Mouse (Mus musculus) ES-Bruce4 (cell line): ENCODE measurements around the gene Eif3m. TPM values are rescaled to one million over a fixed set of nuclear protein-coding genes. Genes with fewer than 3 reads are reported as not detected.

Source experiments
- H3K27ac ChIP-seq: 2 replicates; pipeline ENCODE4 v1.5.1; 2012; ENCODE audit warnings: low read length, inconsistent platforms; ENCODE audit not compliant: insufficient read depth
- H3K27me3 ChIP-seq: 2 replicates; pipeline ENCODE4 v1.6.1; 2012; ENCODE audit warnings: mild to moderate bottlenecking, low read length, inconsistent platforms; ENCODE audit not compliant: control insufficient read depth, poor library complexity, insufficient read depth, severe bottlenecking
- H3K36me3 ChIP-seq: 2 replicates; pipeline ENCODE4 v1.6.1; 2012; ENCODE audit warnings: inconsistent platforms, mild to moderate bottlenecking, low read length, moderate library complexity; ENCODE audit not compliant: control insufficient read depth, poor library complexity, insufficient read depth, severe bottlenecking
- H3K4me1 ChIP-seq: one replicate; pipeline ENCODE4 v1.8.1; 2011; ENCODE audit warnings: low read length; ENCODE audit not compliant: control insufficient read depth, insufficient read depth
- H3K4me3 ChIP-seq: 2 replicates; pipeline ENCODE4 v1.5.1; 2011; ENCODE audit warnings: low read depth, mild to moderate bottlenecking, low read length
- H3K9ac ChIP-seq: 2 replicates; pipeline ENCODE4 v1.6.1; 2012; ENCODE audit warnings: low read depth, mild to moderate bottlenecking, inconsistent platforms; ENCODE audit not compliant: poor library complexity, severe bottlenecking
- H3K9me3 ChIP-seq: replicated peaks from 2 replicates; pipeline ENCODE4 v1.6.1; 2012; ENCODE audit warnings: mild to moderate bottlenecking, low read length, inconsistent platforms; ENCODE audit not compliant: control insufficient read depth, poor library complexity, insufficient read depth, severe bottlenecking
- CTCF ChIP-seq: IDR thresholded peaks from one replicate; pipeline ENCODE4 v1.8.1; 2011; ENCODE audit warnings: low read depth, low read length
- EP300 ChIP-seq: IDR thresholded peaks from 2 replicates; pipeline ENCODE4 v1.6.1; 2011; ENCODE audit warnings: low read depth, low read length; ENCODE audit not compliant: insufficient read depth
- POLR2A ChIP-seq: IDR thresholded peaks from one replicate; pipeline ENCODE4 v1.8.1; 2011; ENCODE audit warnings: low read length; ENCODE audit not compliant: insufficient read depth
- polyA plus RNA-seq: library from polyadenylated mRNA; stranded (reverse); fragments of >200 nt; gene quantifications from 2 replicates; pipeline ENCODE4 v1.2.4, GENCODE M21; 2011; ENCODE audit warnings: low read depth; ENCODE audit not compliant: missing spikeins, insufficient read depth, insufficient read length

Gene Eif3m
- polyA plus RNA-seq, 1 experiment, result 367 TPM

DNA sequence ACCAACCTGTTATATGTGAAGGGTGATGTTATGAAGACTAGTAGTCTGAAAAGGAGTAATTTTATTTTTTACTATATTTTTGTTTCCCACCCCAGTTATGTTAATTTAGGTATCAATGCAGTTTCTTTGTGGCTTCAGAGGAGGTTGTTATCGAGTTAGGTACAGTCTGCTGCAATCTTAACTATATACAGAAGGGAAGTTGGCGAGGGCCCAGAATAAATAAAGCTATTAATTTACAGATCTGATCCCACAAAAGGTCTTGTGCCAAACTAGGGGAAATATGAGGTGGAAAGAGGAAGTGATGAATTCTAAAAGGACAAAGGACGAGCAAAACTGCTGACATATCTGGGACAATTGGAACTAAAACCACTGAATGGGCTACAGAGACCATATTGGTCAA lies 20.7 kb downstream of the Eif3m start:
- no peak overlapping the region for H3K27ac ChIP-seq
- H3K4me1 ChIP-seq, result no peaks in the 10 kb centered on the region
- no peak overlapping the region for H3K9ac ChIP-seq
- H3K4me3 ChIP-seq, result no peak overlapping the region
- TF ChIP-seq POLR2A (no peak), EP300 (no peak), CTCF (no peak)
- no peaks in the 10 kb centered on the region for H3K9me3 ChIP-seq
- H3K36me3 ChIP-seq, result peaks cover 14% of the 10 kb centered on the region
- no peaks in the 10 kb centered on the region for H3K27me3 ChIP-seq

DNA sequence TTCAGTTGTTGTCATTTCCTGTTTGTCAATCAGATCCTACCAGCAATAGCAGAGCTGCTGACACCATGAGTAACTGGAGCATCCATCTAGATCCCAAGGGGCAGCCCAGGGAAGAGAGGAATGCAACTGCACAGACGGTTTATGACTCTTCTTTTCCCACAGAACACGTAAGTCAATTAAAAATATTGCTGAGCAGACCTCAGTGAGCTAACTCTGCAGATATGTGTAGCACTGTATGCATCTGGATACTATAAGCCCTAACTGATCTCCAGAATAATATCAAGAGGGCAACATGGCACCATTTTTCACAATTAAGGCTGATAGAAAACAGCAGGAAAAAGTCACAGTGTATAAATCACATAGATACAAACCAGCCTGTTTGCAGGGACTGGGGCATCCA lies 22.4 kb downstream of the Eif3m start:
- Histone ChIP-seq H3K9ac (no peak overlapping the region), H3K4me1 (no peaks in the 10 kb centered on the region), H3K9me3 (no peaks in the 10 kb centered on the region), H3K27ac (no peak overlapping the region), H3K36me3 (peaks cover 13% of the 10 kb centered on the region), H3K4me3 (no peak overlapping the region), H3K27me3 (no peaks in the 10 kb centered on the region)
- no peak for TF ChIP-seq POLR2A
- no peak for TF ChIP-seq CTCF
- TF ChIP-seq EP300, result no peak

DNA sequence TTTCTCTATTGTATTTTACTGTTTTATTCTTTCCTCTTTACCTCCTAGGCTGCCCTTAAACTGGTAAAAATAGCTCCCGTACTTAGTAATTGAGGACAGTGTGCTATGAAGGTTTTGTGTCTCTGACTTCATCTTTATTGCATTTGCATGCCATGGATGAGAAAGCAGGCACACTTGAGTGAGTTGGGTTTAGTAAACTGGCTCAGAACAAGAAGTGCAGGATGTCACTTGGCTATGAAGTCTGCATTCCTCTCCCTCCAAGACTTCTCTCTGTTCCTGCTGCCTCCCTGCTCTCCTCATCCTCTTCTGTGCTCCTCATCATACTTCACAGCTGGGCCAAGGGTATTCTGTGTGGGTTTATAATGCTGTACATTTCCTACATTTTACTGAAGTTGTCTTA lies 27.9 kb downstream of the Eif3m start:
- H3K4me1 ChIP-seq, result no peaks in the 10 kb centered on the region
- no peaks in the 10 kb centered on the region for H3K27me3 ChIP-seq
- TF ChIP-seq EP300 (no peak), POLR2A (no peak), CTCF (no peak)
- no peak overlapping the region for H3K27ac ChIP-seq
- H3K9ac ChIP-seq, result no peak overlapping the region
- H3K4me3 ChIP-seq, result no peak overlapping the region
- H3K36me3 ChIP-seq, result no peaks in the 10 kb centered on the region
- H3K9me3 ChIP-seq, result no peaks in the 10 kb centered on the region

DNA sequence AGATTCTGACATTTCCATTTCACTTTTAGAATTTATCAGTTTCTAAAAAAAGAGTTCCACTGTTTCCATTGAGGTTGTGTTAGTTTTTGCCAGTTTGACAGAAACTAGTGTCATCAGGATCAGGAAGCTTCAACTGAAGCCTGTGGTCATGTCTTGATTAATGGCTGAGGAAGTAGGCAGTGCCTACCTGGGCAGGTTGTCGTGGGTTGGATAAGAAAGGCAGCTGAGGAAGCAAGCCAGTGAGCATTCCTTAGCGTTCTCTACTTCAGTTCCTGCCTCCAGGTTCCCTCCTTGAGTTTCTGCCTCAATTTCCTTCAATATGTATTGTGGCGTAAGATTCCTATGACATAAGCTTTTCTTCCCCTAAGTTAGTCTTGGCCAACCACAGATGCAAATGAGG lies 31.1 kb downstream of the Eif3m start:
- H3K9ac ChIP-seq, result no peak overlapping the region
- H3K27me3 ChIP-seq, result no peaks in the 10 kb centered on the region
- H3K4me3 ChIP-seq, result no peak overlapping the region
- no peak overlapping the region for H3K27ac ChIP-seq
- H3K9me3 ChIP-seq, result no peaks in the 10 kb centered on the region
- H3K36me3 ChIP-seq, result no peaks in the 10 kb centered on the region
- TF ChIP-seq POLR2A (no peak), EP300 (no peak), CTCF (no peak)
- no peaks in the 10 kb centered on the region for H3K4me1 ChIP-seq

DNA sequence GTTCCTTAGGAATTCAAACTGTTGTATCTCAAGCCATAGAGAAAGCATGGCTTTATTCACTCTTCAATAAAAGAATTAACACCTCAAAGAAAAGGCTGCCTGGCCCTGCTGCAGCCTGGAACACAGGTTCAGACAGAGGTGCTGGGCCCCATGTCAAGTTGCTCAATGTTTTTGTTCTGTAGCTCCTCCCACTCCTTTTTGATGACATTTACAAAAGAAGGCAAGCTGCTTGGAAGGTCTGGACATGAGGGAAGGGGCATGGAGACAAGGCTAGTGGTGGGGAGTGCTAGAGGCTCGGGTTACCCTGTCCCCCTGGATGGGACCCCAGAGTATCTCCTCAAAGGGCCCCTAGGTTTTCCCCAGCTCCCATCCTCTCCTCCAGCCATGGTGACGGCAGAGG lies 35.2 kb downstream of the Eif3m start:
- Histone ChIP-seq H3K9ac (no peak overlapping the region), H3K4me3 (no peak overlapping the region), H3K4me1 (no peaks in the 10 kb centered on the region), H3K9me3 (no peaks in the 10 kb centered on the region), H3K27me3 (no peaks in the 10 kb centered on the region), H3K27ac (no peak overlapping the region), H3K36me3 (no peaks in the 10 kb centered on the region)
- no peak for TF ChIP-seq EP300
- TF ChIP-seq POLR2A, result no peak
- no peak for TF ChIP-seq CTCF

DNA sequence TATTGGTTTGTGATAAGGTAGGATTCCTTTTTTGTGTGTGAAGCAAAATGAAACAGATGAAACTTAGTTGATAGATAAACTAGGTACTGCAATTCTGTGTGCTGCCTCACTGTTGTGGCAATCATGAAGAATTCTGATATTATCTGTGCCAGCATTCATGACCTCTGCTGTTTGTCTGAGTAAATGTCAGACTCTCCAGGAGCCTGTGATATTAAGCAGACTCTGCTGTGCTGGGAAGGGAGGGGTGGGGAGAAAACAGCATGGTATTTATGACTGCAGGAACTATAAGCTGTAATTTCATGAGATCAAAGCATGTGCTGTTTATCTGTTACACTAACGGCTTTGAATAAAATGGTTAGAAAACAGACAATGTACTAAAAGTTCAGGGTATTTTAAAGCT lies 52.4 kb downstream of the Eif3m start:
- H3K9ac ChIP-seq, result no peak overlapping the region
- H3K9me3 ChIP-seq, result no peaks in the 10 kb centered on the region

More for the DNA sequence above, 52.4 kb downstream of the Eif3m start:
- Histone ChIP-seq H3K4me1 (no peaks in the 10 kb centered on the region), H3K4me3 (no peak overlapping the region), H3K27me3 (no peaks in the 10 kb centered on the region), H3K36me3 (no peaks in the 10 kb centered on the region), H3K27ac (no peak overlapping the region)
- TF ChIP-seq CTCF, result no peak
- TF ChIP-seq EP300, result no peak
- TF ChIP-seq POLR2A, result no peak

Other genes with a start within 250 kb of the Eif3m start
- 47.6 and 49.5 TPM in 2 replicates for gene Qser1, start 200.3 kb downstream of the Eif3m start, polyA plus RNA-seq
- 62.0 and 64.3 TPM in 2 replicates for gene Prrg4, start 167.2 kb downstream of the Eif3m start, polyA plus RNA-seq
- gene Ccdc73, start 149.3 kb downstream of the Eif3m start, polyA plus RNA-seq, result 5.9 and 10.5 TPM in 2 replicates
- not detected in 2 replicates for gene Gm11060, start 74.9 kb upstream of the Eif3m start, polyA plus RNA-seq
- 4.1 and 4.6 TPM in 2 replicates for gene Wt1, start 109.4 kb upstream of the Eif3m start, polyA plus RNA-seq
- not detected in 2 replicates for gene Them7, start 207.2 kb upstream of the Eif3m start, polyA plus RNA-seq